Mouse (Mus musculus) testis, postnatal 14 days (tissue): ENCODE measurements at regions not wholly inside any gene's neighbourhood (a gene's known extent, or its start where the extent isn't known, plus 50 kb on each side); places are given as distances from the start of the nearest gene placed in this dataset.
"Not testable (repeated sequence)": the region's sequence is repeated elsewhere in the genome, so short reads cannot be mapped to it uniquely, and the experiment has no call there.

Source experiments
- DNase-seq: peaks from one replicate; pipeline ENCODE4 v3.0.0; 2021; ENCODE audit warnings: low spot score

GRCm38 (mm10) chr12:16374331-16374996 is 236.3 kb downstream of the Lpin1 start:
- DNase-seq = no peak

GRCm38 (mm10) chr12:16370061-16370460 is 240.7 kb downstream of the Lpin1 start:
- no peak for DNase-seq

- DNase-seq = no peak
These were observed 248.4 kb downstream of the Lpin1 start for GRCm38 (mm10) chr12:16362341-16362740.

- DNase-seq = no peak
These were observed 251.9 kb downstream of the Lpin1 start for GRCm38 (mm10) chr12:16358831-16359230.

- no peak for DNase-seq
These were observed 256.1 kb downstream of the Lpin1 start for GRCm38 (mm10) chr12:16354711-16355110.

GRCm38 (mm10) chr12:16351751-16352150 is 259.0 kb downstream of the Lpin1 start:
- DNase-seq = no peak

GRCm38 (mm10) chr12:16349310-16349709 is 261.5 kb downstream of the Lpin1 start:
- no peak for DNase-seq

GRCm38 (mm10) chr12:16344021-16344420 is 266.7 kb downstream of the Lpin1 start:
- no peak for DNase-seq

- DNase-seq = not testable (repeated sequence)
These were observed 268.7 kb downstream of the Lpin1 start for GRCm38 (mm10) chr12:16342030-16342429.

GRCm38 (mm10) chr12:16331456-16331855 is 279.3 kb downstream of the Lpin1 start:
- DNase-seq = no peak

GRCm38 (mm10) chr12:16329129-16329528 is 281.6 kb downstream of the Lpin1 start:
- no peak for DNase-seq

- no peak for DNase-seq
These were observed 290.0 kb downstream of the Lpin1 start for GRCm38 (mm10) chr12:16320536-16321402.

GRCm38 (mm10) chr12:16308101-16308500 is 302.7 kb downstream of the Lpin1 start:
- DNase-seq = no peak

GRCm38 (mm10) chr12:16304701-16305377 is 305.9 kb downstream of the Lpin1 start:
- no peak for DNase-seq

GRCm38 (mm10) chr12:16285061-16285460 is 325.7 kb downstream of the Lpin1 start:
- DNase-seq = no peak

GRCm38 (mm10) chr12:16279146-16279545 is 331.6 kb downstream of the Lpin1 start:
- DNase-seq = no peak

- no peak for DNase-seq
These were observed 333.0 kb downstream of the Lpin1 start for GRCm38 (mm10) chr12:16277567-16278332.

- no peak for DNase-seq
These were observed 333.6 kb downstream of the Lpin1 start for GRCm38 (mm10) chr12:16277144-16277543.

GRCm38 (mm10) chr12:16276301-16276700 is 334.5 kb downstream of the Lpin1 start:
- DNase-seq = no peak

- DNase-seq = no peak
These were observed 338.3 kb downstream of the Lpin1 start for GRCm38 (mm10) chr12:16272441-16272840.

- DNase-seq = no peak
These were observed 339.9 kb downstream of the Lpin1 start for GRCm38 (mm10) chr12:16270876-16271275.

GRCm38 (mm10) chr12:16269706-16270105 is 341.1 kb downstream of the Lpin1 start:
- no peak for DNase-seq
